Mouse (Mus musculus): ENCODE data around the gene Tns1. TPM values are rescaled to one million over a fixed set of nuclear protein-coding genes. Genes with fewer than 3 reads are reported as not detected.

Tns1 gene
- polyA plus RNA-seq, 1 experiment from 2014 or later, result 39.4 TPM

- Histone ChIP-seq H3K4me1 (peaks cover 24% of the 10 kb centered on the region), H3K9me3 (no peaks in the 10 kb centered on the region), H3K4me2 (replicated peaks) (no peak overlapping the region), H3K27ac (peak overlapping the region; percentile 11; the same call in 1 of the 2 replicates), H3K27me3 (no peaks in the 10 kb centered on the region), H3K4me3 (no peak overlapping the region), H3K36me3 (peaks cover 33% of the 10 kb centered on the region), H3K9ac (no peak overlapping the region)
- WGBS, result 73% methylated on average over 1 of the region's 1 CpGs
- no peak for ATAC-seq (ENCODE audit: insufficient number of reproducible peaks, insufficient read depth, low FRiP score, low TSS enrichment)
Observed at GRCm38 (mm10) chr1:73956320-73956719, 167.9 kb downstream of the Tns1 start.

GRCm38 (mm10) chr1:73955259-73955842 is 168.9 kb downstream of the Tns1 start:
- H3K4me1 ChIP-seq, result peaks cover 24% of the 10 kb centered on the region
- H3K27ac ChIP-seq, result peak overlapping the region; percentile 51; the same call in 1 of the 2 replicates
- no peaks in the 10 kb centered on the region for H3K9me3 ChIP-seq
- no peak overlapping the region for H3K4me3 ChIP-seq
- no peak overlapping the region for H3K4me2 ChIP-seq (replicated peaks)
- ATAC-seq (ENCODE audit: insufficient number of reproducible peaks, insufficient read depth, low FRiP score, low TSS enrichment), result no peak
- 21% methylated on average over 4 of the region's 4 CpGs for WGBS
- H3K27me3 ChIP-seq, result no peaks in the 10 kb centered on the region
- H3K36me3 ChIP-seq, result peaks cover 32% of the 10 kb centered on the region
- H3K9ac ChIP-seq, result no peak overlapping the region

GRCm38 (mm10) chr1:73954614-73955013 is 169.6 kb downstream of the Tns1 start:
- Histone ChIP-seq H3K9me3 (no peaks in the 10 kb centered on the region), H3K27ac (0 out of 2 replicates have a peak overlapping the region, but pooled peaks have one; percentile 9), H3K36me3 (peaks cover 32% of the 10 kb centered on the region), H3K9ac (no peak overlapping the region), H3K4me3 (no peak overlapping the region), H3K4me1 (peaks cover 24% of the 10 kb centered on the region), H3K4me2 (replicated peaks) (no peak overlapping the region), H3K27me3 (no peaks in the 10 kb centered on the region)
- ATAC-seq (ENCODE audit: insufficient number of reproducible peaks, insufficient read depth, low FRiP score, low TSS enrichment), result no peak
- WGBS, result 56% methylated on average over 4 of the region's 4 CpGs

GRCm38 (mm10) chr1:73954015-73954408 is 170.2 kb downstream of the Tns1 start:
- Histone ChIP-seq H3K27me3 (no peaks in the 10 kb centered on the region), H3K9me3 (no peaks in the 10 kb centered on the region), H3K4me1 (peaks cover 24% of the 10 kb centered on the region), H3K9ac (no peak overlapping the region), H3K27ac (no peak overlapping the region), H3K36me3 (peaks cover 32% of the 10 kb centered on the region), H3K4me2 (replicated peaks) (no peak overlapping the region), H3K4me3 (no peak overlapping the region)
- WGBS, result 92% methylated on average over 6 of the region's 6 CpGs
- ATAC-seq (ENCODE audit: insufficient number of reproducible peaks, insufficient read depth, low FRiP score, low TSS enrichment), result no peak

- H3K9me3 ChIP-seq, result no peaks in the 10 kb centered on the region
- H3K4me1 ChIP-seq, result peaks cover 24% of the 10 kb centered on the region
- 90% methylated on average over 20 of the region's 20 CpGs for WGBS
- no peak for ATAC-seq (ENCODE audit: insufficient number of reproducible peaks, insufficient read depth, low FRiP score, low TSS enrichment)
- peaks cover 32% of the 10 kb centered on the region for H3K36me3 ChIP-seq
- H3K27me3 ChIP-seq, result no peaks in the 10 kb centered on the region
- H3K4me3 ChIP-seq, result no peak overlapping the region
- H3K27ac ChIP-seq, result no peak overlapping the region
- no peak overlapping the region for H3K9ac ChIP-seq
- no peak overlapping the region for H3K4me2 ChIP-seq (replicated peaks)
Observed at GRCm38 (mm10) chr1:73953317-73954014, 170.8 kb downstream of the Tns1 start.

- 86% methylated on average over 10 of the region's 10 CpGs for WGBS
- Histone ChIP-seq H3K27me3 (no peaks in the 10 kb centered on the region), H3K9ac (no peak overlapping the region), H3K4me1 (peaks cover 24% of the 10 kb centered on the region), H3K36me3 (peaks cover 32% of the 10 kb centered on the region), H3K27ac (no peak overlapping the region), H3K4me3 (no peak overlapping the region), H3K4me2 (replicated peaks) (no peak overlapping the region), H3K9me3 (no peaks in the 10 kb centered on the region)
- no peak for ATAC-seq (ENCODE audit: insufficient number of reproducible peaks, insufficient read depth, low FRiP score, low TSS enrichment)
Observed at GRCm38 (mm10) chr1:73952598-73952997, 171.7 kb downstream of the Tns1 start.

GRCm38 (mm10) chr1:73951178-73951577 is 173.1 kb downstream of the Tns1 start:
- no peaks in the 10 kb centered on the region for H3K9me3 ChIP-seq
- H3K9ac ChIP-seq, result no peak overlapping the region
- peaks cover 35% of the 10 kb centered on the region for H3K36me3 ChIP-seq
- no peak for ATAC-seq (ENCODE audit: insufficient number of reproducible peaks, insufficient read depth, low FRiP score, low TSS enrichment)
- 90% methylated on average over 3 of the region's 3 CpGs for WGBS
- peaks cover 15% of the 10 kb centered on the region for H3K4me1 ChIP-seq
- no peak overlapping the region for H3K4me2 ChIP-seq (replicated peaks)
- no peak overlapping the region for H3K27ac ChIP-seq
- H3K27me3 ChIP-seq, result no peaks in the 10 kb centered on the region
- H3K4me3 ChIP-seq, result no peak overlapping the region

- Histone ChIP-seq H3K36me3 (peaks cover 31% of the 10 kb centered on the region), H3K4me2 (replicated peaks) (no peak overlapping the region), H3K27ac (no peak overlapping the region), H3K4me3 (no peak overlapping the region), H3K4me1 (no peaks in the 10 kb centered on the region), H3K27me3 (no peaks in the 10 kb centered on the region), H3K9ac (no peak overlapping the region), H3K9me3 (no peaks in the 10 kb centered on the region)
- WGBS, result 71% methylated on average over 5 of the region's 5 CpGs
- no peak for ATAC-seq (ENCODE audit: insufficient number of reproducible peaks, insufficient read depth, low FRiP score, low TSS enrichment)
Observed at GRCm38 (mm10) chr1:73948757-73949156, 175.5 kb downstream of the Tns1 start.

GRCm38 (mm10) chr1:73947525-73948304 is 176.5 kb downstream of the Tns1 start:
- no peak for ATAC-seq (ENCODE audit: insufficient number of reproducible peaks, insufficient read depth, low FRiP score, low TSS enrichment)
- Histone ChIP-seq H3K9me3 (no peaks in the 10 kb centered on the region), H3K27ac (no peak overlapping the region), H3K27me3 (no peaks in the 10 kb centered on the region), H3K36me3 (peaks cover 25% of the 10 kb centered on the region), H3K4me2 (replicated peaks) (no peak overlapping the region), H3K4me1 (peaks cover 7% of the 10 kb centered on the region), H3K4me3 (no peak overlapping the region), H3K9ac (no peak overlapping the region)
- 84% methylated on average over 15 of the region's 15 CpGs for WGBS

GRCm38 (mm10) chr1:73946701-73947100 is 177.5 kb downstream of the Tns1 start:
- Histone ChIP-seq H3K27ac (no peak overlapping the region), H3K27me3 (no peaks in the 10 kb centered on the region), H3K9me3 (no peaks in the 10 kb centered on the region), H3K4me2 (replicated peaks) (no peak overlapping the region), H3K36me3 (peaks cover 16% of the 10 kb centered on the region; the same call in 1 of the 2 replicates), H3K9ac (no peak overlapping the region), H3K4me1 (peaks cover 17% of the 10 kb centered on the region), H3K4me3 (no peak overlapping the region)
- ATAC-seq (ENCODE audit: insufficient number of reproducible peaks, insufficient read depth, low FRiP score, low TSS enrichment), result no peak
- whole genome bisulfite sequencing, result 67% methylated on average over 7 of the region's 7 CpGs

GRCm38 (mm10) chr1:73944393-73944792 is 179.9 kb downstream of the Tns1 start:
- 55% methylated on average over 3 of the region's 3 CpGs for WGBS
- Histone ChIP-seq H3K27ac (no peak overlapping the region), H3K36me3 (peaks cover 10% of the 10 kb centered on the region), H3K4me3 (no peak overlapping the region), H3K4me1 (peaks cover 18% of the 10 kb centered on the region), H3K9me3 (no peaks in the 10 kb centered on the region), H3K4me2 (replicated peaks) (no peak overlapping the region), H3K9ac (no peak overlapping the region), H3K27me3 (no peaks in the 10 kb centered on the region)
- ATAC-seq (ENCODE audit: insufficient number of reproducible peaks, insufficient read depth, low FRiP score, low TSS enrichment), result no peak

All from embryonic facial prominence, embryonic 12.5 days (tissue).